Mouse (Mus musculus) limb, embryonic 14.5 days (tissue): ENCODE data around the gene Nlgn3. TPM values are rescaled to one million over a fixed set of nuclear protein-coding genes. Genes with fewer than 3 reads are reported as not detected.

Source experiments
- ATAC-seq: fragments of 200-750 bp; cut with Nextera tagmentation; 2 replicates; pipeline ENCODE4 v1.8.0; 2017; ENCODE audit warnings: low read depth, moderate number of reproducible peaks, moderate TSS enrichment; ENCODE audit not compliant: low FRiP score
- DNase-seq: peaks from one replicate; pipeline ENCODE4 v3.0.0-alpha.2; 2015; ENCODE audit warnings: low spot score
- H3K27ac ChIP-seq: fragments of 300-500 bp; sonication (generic); replicated peaks from 2 replicates; pipeline ENCODE4 v1.5.1; 2014; ENCODE audit warnings: low read depth, mild to moderate bottlenecking, low read length, moderate library complexity, mixed read lengths
- H3K27me3 ChIP-seq: fragments of 300-500 bp; sonication (generic); 2 replicates; pipeline ENCODE4 v1.6.1; 2014; ENCODE audit warnings: low read length, mixed read lengths; ENCODE audit not compliant: control insufficient read depth, insufficient read depth
- H3K36me3 ChIP-seq: fragments of 300-500 bp; sonication (generic); 2 replicates; pipeline ENCODE4 v1.6.1; 2014; ENCODE audit warnings: mild to moderate bottlenecking, low read length, moderate library complexity, mixed read lengths; ENCODE audit not compliant: control insufficient read depth, insufficient read depth
- H3K4me1 ChIP-seq: fragments of 300-500 bp; sonication (generic); 2 replicates; pipeline ENCODE4 v1.6.1; 2014; ENCODE audit warnings: antibody characterized with exemption, low read length, mixed read lengths; ENCODE audit not compliant: control insufficient read depth, insufficient read depth
- H3K4me2 ChIP-seq: fragments of 300-500 bp; sonication (generic); replicated peaks from 2 replicates; pipeline ENCODE4 v1.6.1; 2014; ENCODE audit warnings: low read depth, mild to moderate bottlenecking, low read length, moderate library complexity; ENCODE audit not compliant: severe bottlenecking
- H3K4me3 ChIP-seq: fragments of 300-500 bp; sonication (generic); replicated peaks from 2 replicates; pipeline ENCODE4 v1.5.1; 2014; ENCODE audit warnings: low read length
- H3K9ac ChIP-seq: fragments of 300-500 bp; sonication (generic); 2 replicates; pipeline ENCODE4 v1.6.1; 2014; ENCODE audit warnings: mild to moderate bottlenecking, low read depth, low read length, moderate library complexity; ENCODE audit not compliant: severe bottlenecking
- H3K9me3 ChIP-seq: fragments of 300-500 bp; sonication (generic); 2 replicates; pipeline ENCODE4 v1.6.1; 2016; ENCODE audit warnings: low read length; ENCODE audit not compliant: control insufficient read depth
- POLR2A ChIP-seq: fragments of 200-500 bp; IDR thresholded peaks from 2 replicates; pipeline ENCODE4 v1.8.0; 2012; ENCODE audit warnings: inconsistent platforms, mild to moderate bottlenecking, moderate library complexity, borderline replicate concordance; ENCODE audit not compliant: insufficient read depth, insufficient read length; ENCODE audit errors: extremely low read depth
- WGBS: fragments of 180-500 bp; shearing (Covaris S2); extraction: QIAGEN DNeasy Blood & Tissue Kit; methylation state at CpG from one replicate; pipeline ENCODE4 v1.1.7; 2014; 5-methylcytosine and 5-hydroxymethylcytosine counted together
- polyA plus RNA-seq, 2 experiments: library from polyadenylated mRNA; depleted of rRNA in 1 of 2; stranded (reverse) in 1 of 2; unstranded in 1 of 2; fragments of >200 nt; fragmentation: Nextera tagmentation in 1 of 2; extraction: Ambion mirVana in 1 of 2; gene quantifications; 2 replicates each; pipeline versions ENCODE4 v1.2.1 to v1.2.3; 2012 to 2014

Gene Nlgn3
- polyA plus RNA-seq, 2 experiments = 10.3 to 18.2 TPM

DNA sequence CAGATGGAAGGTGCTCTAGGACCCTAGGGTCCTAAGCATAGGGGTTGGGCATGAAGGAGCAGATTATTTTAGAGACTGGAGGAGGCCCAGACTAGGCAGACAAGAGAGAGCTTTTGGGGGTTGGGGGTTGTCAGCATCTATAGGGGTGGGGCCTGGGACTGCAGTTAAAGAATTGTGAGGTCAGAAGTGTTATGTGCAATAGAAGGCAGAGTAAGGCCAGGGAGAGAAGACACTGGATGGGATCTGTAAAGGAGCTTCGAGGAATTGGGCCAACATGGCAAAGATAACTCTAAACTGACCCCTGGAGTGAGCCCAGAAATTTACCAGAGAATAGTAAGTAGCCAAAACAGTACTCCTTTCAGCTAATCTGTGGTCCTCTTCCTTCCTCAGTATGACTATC, 35.1 kb upstream of the Nlgn3 start, which contains the start of gene Gm614:
Gm614 (minus strand) TSS at position 101 of the 400 bp plus-strand sequence.
- WGBS = 85% methylated on average over 1 of the region's 1 CpGs
- Histone ChIP-seq H3K4me3 (no peak within 1 kb of the TSS), H3K4me2 (no peak within 1 kb of the TSS), H3K4me1 (peaks cover 8% of the 10 kb centered on the region), H3K27ac (no peak within 1 kb of the TSS), H3K36me3 (no peaks in the 10 kb centered on the region; the same call in 1 of the 2 replicates), H3K9ac (no peak within 1 kb of the TSS), H3K27me3 (no peaks in the 10 kb centered on the region), H3K9me3 (no peaks in the 10 kb centered on the region)
- DNase-seq = no peak
- ATAC-seq = no peak
- no peak for TF ChIP-seq POLR2A

DNA sequence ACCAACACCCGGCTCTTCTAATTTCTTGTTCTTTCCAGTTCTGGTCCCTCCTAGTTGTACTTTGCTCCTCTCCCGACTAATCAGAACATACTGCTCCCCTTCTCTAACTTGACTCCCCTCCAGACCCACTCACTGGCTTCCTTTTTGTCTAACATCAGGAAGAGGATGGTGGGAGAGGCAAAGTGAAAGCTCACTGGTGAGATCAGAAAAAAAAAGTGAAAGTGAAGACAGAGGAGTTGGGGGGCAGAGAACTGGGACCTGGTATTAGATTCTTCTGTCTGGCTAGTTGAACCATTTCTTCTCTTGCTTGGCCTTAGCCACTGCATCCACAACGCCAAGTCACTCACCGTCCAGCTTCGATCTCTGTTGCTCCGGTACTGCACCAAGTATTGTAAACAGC, 32.3 kb upstream of the Nlgn3 start:
- ATAC-seq = no peak
- Histone ChIP-seq H3K9ac (no peak overlapping the region), H3K27me3 (no peaks in the 10 kb centered on the region), H3K9me3 (no peaks in the 10 kb centered on the region), H3K36me3 (no peaks in the 10 kb centered on the region), H3K4me2 (no peak overlapping the region), H3K27ac (no peak overlapping the region), H3K4me3 (no peak overlapping the region), H3K4me1 (no peaks in the 10 kb centered on the region)
- no peak for TF ChIP-seq POLR2A
- no peak for DNase-seq
- whole genome bisulfite sequencing = 94% methylated on average over 6 of the region's 6 CpGs

DNA sequence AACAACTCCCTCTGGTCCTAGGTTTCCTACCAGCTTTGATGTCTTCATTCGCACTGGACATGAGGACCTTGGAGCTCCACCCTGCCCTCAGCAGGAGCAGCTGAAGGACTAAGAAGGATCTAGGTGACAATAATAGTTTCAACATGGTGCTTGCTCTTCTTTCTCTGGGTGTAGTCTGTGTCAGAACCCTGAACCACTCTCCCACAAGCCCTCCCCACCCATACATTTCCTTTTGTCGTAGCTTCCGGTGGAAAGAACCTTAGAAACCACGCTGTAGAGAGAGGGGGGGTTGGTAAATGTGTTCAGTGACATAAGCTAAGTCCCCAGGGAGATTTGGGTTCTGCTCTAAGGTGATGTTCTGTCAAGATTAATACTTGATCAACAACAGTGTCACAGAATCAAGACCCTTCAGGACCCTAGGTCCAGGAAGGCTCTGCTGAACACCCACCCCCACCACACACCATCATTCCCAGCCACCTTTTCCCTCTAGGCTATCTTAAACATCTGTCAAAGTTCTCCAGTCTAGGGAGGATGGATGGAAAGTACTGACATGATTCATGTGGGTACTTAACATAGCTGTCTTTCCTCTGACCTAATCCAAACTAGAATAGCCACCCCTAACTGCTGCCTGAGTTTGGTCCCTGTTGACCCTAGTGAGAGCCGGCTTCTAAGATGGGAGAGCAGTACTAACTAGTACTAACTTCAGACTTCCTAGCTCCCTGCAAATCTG, 30.8 kb upstream of the Nlgn3 start, which contains the start of gene Il2rg:
Il2rg (minus strand) TSS at position 231 of the 730 bp plus-strand sequence.
- DNase-seq = no peak
- no peaks in the 10 kb centered on the region for H3K36me3 ChIP-seq
- no peak within 1 kb of the TSS for H3K9ac ChIP-seq
- H3K4me2 ChIP-seq = no peak within 1 kb of the TSS
- H3K9me3 ChIP-seq = no peaks in the 10 kb centered on the region
- no peak for TF ChIP-seq POLR2A
- H3K27me3 ChIP-seq = no peaks in the 10 kb centered on the region
- H3K4me1 ChIP-seq = no peaks in the 10 kb centered on the region
- no peak within 1 kb of the TSS for H3K27ac ChIP-seq
- WGBS = 64% methylated on average over 5 of the region's 5 CpGs
- no peak for ATAC-seq
- no peak within 1 kb of the TSS for H3K4me3 ChIP-seq

DNA sequence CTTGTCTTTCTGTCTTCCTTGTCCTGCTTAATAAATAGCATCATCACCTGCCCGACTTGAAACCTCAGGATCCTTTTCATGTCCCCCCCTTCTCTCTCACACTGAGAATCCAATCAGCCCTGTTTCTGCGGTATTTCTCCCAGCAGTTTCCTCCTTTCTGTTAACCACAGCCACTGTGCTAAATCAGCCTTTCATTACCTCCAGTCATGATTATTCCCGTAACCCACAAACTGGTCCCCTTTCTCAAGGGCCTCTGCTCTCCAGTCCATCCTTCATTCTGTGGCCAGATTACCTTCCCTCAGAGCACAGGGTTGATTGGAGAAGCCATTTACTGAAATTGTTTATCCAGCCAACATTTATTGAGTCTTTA, 30.2 kb upstream of the Nlgn3 start, which contains the start of gene Gm20489:
Gm20489 (minus strand) TSS at position 269 of the 370 bp plus-strand sequence.
- Histone ChIP-seq H3K4me3 (no peak within 1 kb of the TSS), H3K4me2 (no peak within 1 kb of the TSS), H3K27me3 (no peaks in the 10 kb centered on the region), H3K9me3 (no peaks in the 10 kb centered on the region), H3K27ac (no peak within 1 kb of the TSS), H3K36me3 (no peaks in the 10 kb centered on the region), H3K9ac (no peak within 1 kb of the TSS), H3K4me1 (no peaks in the 10 kb centered on the region)
- TF ChIP-seq POLR2A = no peak
- WGBS = 44% methylated on average over 3 of the region's 3 CpGs
- ATAC-seq = no peak
- DNase-seq = no peak

DNA sequence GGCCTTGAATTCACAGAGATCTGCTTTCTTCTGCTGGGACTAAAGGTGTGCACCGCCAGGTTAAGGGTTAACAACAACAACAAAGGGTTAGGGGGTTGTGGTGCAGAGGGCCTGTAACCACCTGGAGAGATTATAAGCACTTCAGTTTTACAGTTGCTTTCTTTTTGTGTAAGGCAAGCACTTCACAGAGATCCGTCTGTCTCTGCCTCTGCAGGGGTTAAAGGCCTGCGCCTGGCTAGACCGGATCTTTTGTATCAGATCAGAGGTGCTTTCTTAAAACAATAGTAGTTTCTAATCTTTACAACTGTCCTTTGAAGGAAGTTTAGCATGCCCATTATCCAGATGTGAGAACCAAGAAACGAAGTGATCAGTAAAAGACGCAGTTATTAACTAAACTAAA, 25.6 kb upstream of the Nlgn3 start:
- Histone ChIP-seq H3K9ac (peak overlapping the region; percentile 49), H3K36me3 (peaks cover 20% of the 10 kb centered on the region; the same call in 1 of the 2 replicates), H3K4me1 (no peaks in the 10 kb centered on the region), H3K4me2 (peak overlapping the region; percentile 43), H3K9me3 (no peaks in the 10 kb centered on the region), H3K4me3 (peak overlapping the region; percentile 50), H3K27ac (no peak overlapping the region; the same call in 1 of the 2 replicates), H3K27me3 (no peaks in the 10 kb centered on the region)
- DNase-seq = no peak
- no peak for ATAC-seq
- 33% methylated on average over 6 of the region's 6 CpGs for WGBS
- no peak for TF ChIP-seq POLR2A
